Mouse (Mus musculus) kidney, adult 2 months (tissue): ENCODE measurements around the gene Ccdc194.
"Not testable (repeated sequence)": the region's sequence is repeated elsewhere in the genome, so short reads cannot be mapped to it uniquely, and the experiment has no call there.

Experiments
- CTCF ChIP-seq: fragments of 200-500 bp; conservative IDR thresholded peaks from 2 replicates; pipeline ENCODE4 v1.5.1; 2011; ENCODE audit warnings: low read depth, mild to moderate bottlenecking, control low read depth, low read length, moderate library complexity, mixed read lengths; ENCODE audit not compliant: insufficient read depth, insufficient read length
- POLR2A ChIP-seq: fragments of 200-500 bp; IDR thresholded peaks from one replicate; pipeline ENCODE4 v1.6.1; 2011; ENCODE audit warnings: low read depth, low read length, control low read depth

DNA sequence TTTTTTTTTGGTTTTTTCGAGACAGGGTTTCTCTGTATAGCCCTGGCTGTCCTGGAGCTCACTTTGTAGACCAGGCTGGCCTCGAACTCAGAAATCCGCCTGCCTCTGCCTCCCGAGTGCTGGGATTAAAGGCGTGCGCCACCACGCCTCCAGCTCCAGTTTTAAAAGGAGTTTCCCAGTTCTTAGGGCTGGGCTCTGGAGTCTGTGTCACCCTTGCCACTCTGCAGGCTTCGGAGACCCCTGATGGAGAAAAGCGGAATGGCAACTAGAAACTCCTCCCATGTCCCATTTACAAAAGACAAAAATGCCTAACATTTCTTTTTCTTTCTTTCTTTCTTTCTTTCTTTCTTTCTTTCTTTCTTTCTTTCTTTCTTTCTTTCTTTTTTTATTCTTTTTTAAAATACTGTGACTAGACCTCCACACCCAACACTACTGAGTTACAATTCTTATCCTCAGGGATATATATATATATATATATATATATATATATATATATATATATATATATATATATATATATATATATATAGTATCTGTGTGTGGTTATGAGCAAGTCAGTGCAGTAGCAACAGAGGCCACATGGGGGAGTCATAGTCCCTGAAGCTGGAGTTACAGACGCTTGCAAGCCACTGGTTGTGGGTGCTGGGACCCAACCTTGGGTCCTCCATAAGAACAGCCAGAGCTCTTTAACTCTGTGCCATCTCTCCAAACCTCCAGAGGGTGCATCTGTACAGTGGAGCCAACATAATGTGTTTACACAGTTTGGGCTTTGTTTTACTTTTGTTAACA lies 6.3 kb downstream of the Ccdc194 start:
- TF ChIP-seq POLR2A: not testable (repeated sequence)
- TF ChIP-seq CTCF: peak; percentile 71
